Mouse (Mus musculus) kidney, postnatal 14 days (tissue): Measurements from ENCODE around the gene Gm49450.
A peak's percentile ranks its signal among the peaks of the same experiment; 100 is the strongest.
"Not testable (repeated sequence)": the region's sequence is repeated elsewhere in the genome, so short reads cannot be mapped to it uniquely, and the experiment has no call there.

Experiments used
- DNase-seq: peaks from one replicate; pipeline ENCODE4 v3.0.0; 2022; ENCODE audit warnings: mixed read lengths

The Gm49450 gene

DNA sequence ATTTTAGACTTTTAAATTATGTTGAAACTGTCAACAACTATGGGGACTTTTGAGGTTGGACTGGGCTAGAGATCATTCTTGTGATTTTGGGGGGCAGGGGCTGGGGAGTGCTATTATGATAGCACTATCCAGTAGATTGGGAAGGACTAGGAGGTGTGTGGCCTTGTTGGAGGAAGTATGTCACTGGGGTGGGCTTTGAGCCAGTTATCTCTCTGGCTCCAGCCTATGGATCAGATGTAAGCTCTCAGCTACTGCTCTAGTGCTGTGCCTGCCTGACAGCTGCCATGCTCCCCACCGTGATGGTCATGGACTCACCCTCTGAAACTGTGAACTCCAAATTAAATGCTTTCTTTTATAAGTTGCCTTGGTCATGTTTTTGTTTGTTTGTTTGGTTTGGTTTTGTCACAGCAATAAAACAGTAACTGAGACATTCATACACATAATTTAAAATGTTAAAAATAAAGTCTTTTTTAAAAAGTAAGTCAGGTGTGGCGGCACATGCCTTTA is 30.3 kb downstream of the Gm49450 start:
- no peak for DNase-seq

DNA sequence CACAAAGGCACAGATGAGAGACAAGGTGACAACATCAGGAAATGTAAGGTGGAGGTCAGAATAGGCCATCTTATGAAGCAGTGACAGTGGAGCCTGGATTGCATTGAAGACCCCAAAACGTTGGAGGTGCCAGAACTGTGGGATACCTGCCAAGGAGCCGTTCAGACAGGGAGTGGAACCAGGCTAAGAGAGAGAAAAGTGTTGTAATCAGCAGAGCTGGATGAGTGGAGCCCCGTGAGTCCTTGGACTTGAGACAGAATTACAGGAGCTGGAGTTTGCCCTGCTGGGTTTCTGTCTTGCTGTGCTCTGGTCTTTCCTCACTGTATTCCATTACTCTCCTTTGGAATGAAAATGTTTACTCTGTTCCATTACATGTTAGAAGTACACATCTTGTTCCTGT is 30.8 kb downstream of the Gm49450 start:
- peak; percentile 61 for DNase-seq

DNA sequence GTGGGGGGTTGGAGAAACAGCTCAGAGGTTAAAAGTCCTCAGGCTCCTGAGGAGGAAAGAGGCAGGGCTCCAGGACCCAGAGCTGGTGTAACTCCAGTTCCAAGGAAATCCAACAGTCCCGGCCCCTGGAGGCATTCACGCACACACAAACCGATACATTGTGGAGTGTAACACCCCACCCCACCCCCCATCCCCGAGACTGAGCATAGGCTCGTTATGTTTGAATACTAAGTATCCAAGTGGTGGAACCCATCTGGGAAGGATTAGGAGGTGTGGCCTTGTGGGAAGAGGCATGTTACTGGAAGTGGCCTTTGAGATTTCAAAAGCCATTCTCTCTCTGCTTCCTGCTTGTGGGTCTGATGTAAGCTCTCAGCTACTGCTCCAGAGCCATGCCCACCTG is 31.8 kb downstream of the Gm49450 start:
- no peak for DNase-seq

DNA sequence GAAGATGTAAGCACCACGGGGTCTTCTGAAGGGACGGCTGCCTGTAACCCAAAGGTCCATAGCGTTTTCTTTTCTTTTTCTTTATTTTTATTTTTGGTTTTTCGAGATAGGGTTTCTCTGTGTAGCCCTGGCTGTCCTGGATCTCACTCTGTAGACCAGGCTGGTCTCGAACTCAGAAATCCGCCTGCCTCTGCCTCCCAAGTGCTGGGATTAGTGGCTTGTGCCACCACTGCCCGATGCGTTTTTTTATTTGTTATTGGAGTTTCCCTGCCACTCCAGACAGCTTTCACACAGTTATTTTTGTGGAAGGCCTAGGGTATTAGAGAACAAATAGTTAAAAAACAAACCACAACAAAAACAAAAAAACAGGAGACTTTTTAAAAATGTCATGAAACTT is 34.9 kb downstream of the Gm49450 start:
- DNase-seq, result not testable (repeated sequence)

DNA sequence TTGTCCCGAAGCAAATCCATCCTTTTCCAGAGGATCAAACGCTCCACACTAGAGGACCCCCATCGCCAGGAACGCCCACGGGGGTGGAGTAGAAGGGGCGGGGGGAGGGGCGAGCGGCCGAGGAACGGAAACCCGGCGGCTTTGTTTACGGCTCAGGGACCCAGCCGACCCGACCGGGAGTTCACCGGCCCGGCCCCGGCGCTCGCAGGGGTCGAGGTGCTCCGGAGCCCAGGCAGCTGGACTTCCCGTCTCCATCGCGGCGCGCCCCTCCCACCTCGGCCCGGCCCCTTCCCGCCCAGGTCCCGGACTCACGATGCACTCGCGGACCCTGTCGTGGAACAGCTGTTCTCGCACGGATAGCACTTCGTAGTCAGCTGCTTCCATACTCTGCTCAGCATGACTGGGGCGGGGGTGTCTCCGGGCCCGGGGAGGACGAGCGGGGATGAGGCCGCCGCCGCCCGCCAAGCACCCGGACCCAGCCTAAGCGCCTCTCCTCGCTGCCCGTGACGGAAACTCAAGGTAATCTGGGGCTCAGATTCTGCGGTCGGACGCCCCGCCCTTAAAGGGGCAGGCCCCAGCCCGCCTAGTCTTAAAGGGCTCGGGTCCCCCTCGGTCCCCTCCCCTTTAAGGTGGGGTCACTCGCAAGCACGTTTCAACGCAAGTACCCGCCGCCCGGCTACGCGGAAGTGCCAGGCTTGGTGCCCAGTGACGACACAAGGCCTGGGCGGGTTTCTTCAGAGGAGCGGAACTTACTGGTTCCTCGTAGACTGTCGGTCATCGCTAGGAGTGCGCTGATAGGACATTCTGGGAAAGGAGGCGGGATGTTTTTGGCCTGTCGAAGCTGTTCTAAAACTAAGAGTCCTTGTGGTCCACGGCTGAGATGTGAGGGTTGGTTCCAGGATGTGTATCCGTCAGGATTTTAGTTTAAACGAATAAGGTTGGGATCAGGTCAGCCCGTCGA is 35.5 kb downstream of the Gm49450 start, which contains the start of gene Lmbr1l:
TSS of gene Lmbr1l (minus strand) at position 694 of the 961 bp plus-strand sequence.
- DNase-seq, result peak; percentile 100

DNA sequence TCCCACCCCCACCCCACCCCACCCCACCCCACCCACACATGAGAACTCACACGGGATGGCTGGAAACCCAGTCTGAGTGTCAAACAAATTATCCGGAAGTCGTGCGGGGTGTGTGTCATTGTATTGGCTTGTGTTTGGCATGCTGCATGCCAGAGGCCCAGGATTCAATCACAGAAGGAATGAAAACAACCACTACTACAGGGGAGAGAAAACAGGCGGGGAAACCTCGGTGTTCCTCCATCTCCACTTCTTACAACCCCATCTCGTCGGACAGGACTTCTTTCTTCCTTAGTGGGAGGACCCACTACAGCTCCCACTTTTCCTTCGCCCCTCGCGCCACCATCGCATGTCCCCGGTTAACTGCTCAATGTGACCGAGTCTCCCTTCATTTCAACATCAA is 36.3 kb downstream of the Gm49450 start:
- DNase-seq, result no peak

DNA sequence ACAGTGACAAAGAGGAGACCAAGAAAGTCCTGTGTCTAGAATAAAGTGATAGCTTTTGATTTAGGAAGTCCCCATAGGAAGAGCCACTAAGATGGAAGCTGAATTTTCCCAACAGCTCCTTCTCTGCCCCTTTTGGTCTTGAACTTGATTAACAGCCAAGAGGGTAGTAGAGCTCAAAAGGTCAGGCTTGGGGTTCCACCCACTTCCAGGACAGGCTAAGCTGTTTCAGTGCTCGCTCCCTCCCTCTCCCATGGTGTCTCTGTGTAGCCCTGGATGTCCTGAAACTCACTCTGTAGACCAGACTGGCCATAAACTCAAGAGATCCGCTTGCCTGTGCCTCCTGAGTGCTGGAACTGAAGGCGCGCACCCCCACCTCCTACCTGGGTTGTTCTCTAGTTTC is 37.3 kb downstream of the Gm49450 start:
- no peak for DNase-seq

DNA sequence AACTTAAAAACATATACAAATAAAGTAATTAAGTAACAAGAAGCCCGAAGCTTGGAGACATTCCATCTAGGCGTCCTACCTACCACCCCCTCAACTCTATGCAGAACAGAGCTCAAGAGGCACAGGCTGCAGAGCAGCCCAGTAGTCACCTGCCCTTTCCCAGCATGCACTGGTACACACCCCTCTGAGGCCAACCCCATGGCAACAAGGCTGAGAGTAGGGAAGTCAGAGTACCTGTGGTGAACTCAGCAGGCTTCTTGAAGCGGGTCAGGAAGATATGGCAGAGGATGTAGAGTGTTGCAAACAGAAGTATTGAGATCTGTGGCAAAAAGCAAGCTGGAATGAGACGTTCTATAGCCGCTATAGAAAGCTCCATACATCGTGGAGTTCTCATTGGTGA is 38.4 kb downstream of the Gm49450 start:
- no peak for DNase-seq

DNA sequence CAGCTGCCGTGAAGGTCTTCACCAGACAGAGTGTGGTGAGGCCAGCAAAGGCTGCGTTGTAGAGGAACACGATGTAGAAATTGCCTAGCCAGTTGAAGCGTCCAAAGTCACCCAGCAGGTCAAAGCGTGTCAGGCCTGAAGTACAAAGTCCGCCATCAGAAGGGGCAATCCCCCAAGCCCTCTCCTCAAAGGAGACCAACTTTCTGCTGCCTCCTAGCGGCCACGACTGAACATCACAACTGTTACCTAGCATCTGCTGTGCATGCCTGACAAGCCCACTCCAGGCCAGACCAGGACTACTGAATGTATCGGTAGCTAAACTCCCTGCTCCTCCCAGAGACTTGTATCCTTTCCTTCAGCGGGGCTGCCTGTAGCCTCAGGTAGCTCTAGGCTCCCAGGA is 48.7 kb downstream of the Gm49450 start:
- no peak for DNase-seq

DNA sequence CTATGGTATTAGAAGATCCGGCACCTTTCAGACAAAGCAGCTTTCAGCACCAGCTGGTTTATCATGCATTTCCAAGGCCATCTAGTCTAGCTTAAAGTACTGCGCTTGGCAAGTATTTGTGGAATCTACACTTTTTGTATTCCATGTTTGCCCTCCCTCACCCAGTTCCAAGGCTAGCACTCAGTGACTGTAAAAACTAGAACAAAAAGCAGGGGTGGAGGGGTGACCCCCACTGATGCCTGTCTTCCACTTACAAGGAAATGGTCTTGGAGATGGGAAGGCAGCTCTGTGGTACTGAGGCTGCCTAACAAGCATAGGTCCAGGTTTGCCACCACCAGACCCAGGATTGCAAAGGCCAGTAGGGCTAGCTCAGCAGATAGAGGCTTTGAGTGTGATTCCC is 50.8 kb downstream of the Gm49450 start:
- no peak for DNase-seq

DNA sequence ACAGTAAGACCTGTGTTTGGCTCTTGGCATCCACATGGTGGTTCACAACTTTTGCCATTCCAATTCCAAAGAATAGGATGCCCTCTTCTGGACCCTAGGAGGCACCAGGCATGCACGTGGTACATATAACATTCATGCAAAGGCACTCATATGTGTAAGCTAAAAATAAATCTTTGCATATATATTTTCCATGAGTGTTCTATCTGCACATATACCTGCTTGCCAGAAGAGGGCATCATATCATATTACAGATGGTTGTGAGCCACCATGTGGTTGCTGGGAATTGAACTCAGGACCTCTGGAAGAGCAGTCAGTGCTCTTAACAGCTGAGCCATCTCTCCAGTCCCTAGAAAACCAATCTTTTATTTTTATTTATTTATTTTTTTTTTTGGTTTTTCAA is 51.8 kb downstream of the Gm49450 start:
- DNase-seq, result no peak

DNA sequence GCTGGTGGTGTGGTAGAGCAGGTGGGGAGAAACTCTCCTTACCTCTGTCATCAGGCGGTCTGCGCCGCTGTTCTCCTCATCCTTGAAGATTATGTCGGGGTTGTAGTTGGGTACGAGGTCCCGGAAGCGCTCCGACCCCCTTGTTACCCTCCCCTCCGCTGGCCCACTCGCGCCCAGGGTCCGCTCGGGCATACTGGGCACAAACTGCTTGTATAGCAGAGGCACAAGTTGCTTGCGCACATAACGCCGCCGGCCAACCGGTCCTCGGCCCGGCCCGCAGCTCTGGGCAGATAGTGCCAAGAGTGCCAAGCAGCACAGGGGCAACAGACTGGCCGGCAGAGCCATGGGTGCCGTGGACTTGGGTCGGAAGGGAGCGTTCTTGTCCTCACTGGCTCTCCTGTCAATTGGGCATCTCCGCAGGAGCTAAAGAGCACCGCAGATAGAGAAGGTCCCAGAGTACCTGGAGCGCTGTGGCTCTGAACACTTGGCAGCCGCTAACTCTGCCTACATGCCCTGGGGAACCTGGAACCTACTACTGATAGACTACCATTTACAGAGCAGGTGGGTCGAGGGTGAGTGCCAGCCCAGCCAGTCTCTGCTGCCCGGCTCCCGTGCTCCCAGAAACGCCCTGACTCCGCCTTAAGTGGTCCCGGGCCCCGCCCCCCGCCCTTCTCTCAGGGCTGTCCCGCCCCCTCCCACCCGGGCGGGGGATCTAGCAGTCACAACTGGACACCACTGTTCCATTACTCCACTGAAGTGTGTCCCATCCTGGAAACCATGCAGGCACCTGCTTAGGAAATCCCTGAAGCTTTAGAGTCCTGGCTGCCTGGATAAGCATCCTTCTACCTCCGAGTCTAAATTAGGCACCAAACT is 55.2 kb downstream of the Gm49450 start, which contains the start of gene Dhh:
TSS of gene Dhh (minus strand) at position 613 of the 873 bp plus-strand sequence.
- DNase-seq, result peak; percentile 50

DNA sequence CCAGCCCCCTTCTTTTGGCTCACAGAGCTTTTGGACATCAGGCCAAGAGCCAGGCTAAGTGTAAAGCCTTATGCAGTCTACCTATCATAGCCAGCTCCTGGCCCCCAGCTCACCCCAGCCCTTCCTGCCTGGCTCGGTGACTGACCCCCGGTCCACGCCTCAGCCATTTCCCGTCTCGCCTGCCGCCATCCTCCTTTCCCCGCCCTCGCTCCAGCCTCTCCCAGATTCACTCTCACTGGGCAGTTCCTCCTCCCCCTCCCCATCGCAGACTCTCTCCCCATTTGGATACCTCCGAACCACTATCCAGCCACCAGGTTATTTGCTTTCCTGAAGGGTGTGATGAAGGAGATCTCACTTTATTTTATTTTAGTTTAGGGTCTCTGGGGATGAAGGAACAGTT is 55.9 kb downstream of the Gm49450 start:
- DNase-seq, result peak; percentile 54

DNA sequence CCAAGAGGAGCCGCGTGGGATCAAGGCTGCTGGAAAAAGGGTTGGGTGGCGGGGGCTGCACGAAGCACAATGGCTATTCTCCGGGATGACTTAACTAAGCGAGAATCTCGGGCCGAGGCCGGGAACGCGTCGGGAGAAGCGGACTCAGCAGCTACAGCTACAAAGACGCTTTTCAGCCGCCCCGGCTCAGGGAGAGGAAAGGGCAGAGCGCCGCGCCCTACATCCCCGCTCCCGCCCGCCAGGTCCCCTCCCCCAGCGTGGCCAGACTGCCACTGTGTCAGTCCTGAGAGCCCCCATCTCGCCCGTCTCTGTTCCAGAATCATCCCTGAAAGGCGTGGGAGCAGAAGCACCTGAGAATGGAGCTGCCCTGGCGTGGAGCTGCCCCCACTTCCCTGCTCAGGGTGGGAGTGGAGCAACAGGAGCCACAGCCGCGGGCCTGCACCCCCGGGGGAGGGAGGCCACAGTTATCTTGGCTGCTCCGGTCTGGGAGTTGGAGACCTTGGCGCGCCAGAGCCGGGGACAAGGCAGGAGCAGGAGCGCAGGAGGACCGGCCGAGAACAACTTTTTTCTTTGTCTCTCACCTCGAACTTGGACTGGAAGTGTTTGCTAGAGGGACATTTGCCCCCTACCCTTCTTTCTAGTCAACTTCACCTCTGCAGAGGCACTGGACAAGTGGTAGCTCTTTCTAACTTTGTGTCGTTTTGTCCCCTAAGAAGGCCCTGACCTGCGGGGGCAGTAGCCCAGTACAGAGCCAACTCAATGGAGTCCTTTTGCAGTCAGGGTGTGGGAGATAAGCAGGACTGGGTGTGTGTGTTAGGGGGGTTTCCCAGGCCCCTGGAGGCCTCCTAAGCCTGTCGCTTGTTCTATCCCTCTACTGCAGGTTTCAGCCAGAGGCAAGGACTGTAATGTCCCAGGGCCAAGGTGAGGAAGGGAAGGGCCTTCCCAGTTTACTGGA is 57.4 kb downstream of the Gm49450 start:
- DNase-seq, result peak; percentile 49

DNA sequence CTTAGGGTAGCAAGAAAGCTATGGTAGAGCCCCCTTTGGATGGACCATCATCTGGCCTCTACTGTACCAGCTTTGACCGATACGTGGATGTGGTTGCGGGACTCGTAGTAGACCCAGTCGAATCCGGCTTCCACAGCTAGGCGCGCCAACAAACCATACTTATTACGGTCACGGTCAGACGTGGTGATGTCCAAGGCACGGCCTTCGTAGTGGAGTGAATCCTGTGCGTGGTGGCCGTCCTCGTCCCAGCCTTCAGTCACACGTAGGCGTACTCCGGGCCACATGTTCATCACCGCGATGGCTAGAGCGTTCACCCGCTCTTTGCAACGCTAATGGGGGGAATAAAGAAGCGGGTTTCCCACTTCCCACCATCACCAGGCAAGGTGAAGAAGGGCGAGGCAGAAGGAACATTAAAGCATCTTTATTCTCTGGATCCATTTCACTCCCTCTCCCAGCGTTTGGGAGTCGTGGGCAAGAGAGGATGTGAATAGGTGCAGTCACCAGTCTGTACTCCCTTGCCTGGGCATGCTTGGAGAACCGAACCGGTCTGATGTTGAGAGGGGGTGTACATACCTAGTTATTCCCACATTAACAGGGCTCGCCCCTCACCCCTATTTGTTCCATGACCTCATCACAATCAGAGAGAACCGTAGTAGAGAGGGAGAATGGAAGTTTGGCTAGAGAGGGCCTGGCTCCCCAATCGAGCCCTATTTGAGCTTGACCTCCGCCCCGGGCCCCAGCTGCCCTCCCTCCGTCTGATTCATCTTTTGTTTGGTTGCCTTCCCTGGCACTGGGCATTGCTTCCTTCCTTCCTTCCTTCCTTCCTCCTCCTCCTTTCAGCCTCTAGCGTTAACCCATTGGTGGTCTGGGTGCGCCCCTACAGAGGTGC is 58.4 kb downstream of the Gm49450 start:
- DNase-seq, result no peak

DNA sequence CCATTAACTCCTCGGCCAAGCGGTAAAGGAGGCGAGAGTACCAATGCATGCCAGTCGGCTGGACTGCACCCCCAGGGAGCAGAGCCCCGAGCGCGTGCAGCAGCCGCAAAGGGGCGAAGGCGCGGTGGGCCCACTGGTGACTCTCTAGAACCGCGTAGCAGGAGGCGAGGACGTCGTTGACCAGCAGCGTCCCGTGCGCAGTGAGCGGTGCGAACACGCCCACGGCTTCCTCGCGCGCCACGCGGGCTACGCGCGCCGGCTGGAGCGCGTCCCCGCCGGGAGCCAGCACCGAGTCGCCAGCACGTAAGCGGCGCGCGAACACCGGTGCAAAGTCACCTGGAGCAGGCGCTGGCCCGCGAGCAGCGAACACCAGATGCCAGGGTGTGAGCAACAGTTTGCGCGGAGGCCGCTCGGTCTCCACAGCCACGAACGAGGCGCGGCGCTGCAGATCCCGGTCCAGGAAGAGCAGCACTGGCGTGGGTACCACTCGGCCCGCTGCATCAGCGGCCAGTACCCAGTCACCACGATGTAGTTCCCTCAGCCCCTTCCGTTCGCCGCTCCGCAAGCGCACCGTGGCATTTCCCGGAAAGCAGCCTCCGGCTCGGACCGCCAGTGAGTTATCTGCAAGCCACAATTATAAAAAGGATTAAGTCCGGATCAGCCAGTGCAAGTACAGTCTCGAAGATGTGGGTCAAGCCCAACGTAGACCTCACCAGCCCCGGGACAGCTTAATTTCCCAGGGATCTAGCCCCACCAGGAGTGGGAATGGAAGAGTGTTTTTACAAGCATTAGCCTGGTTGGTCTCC is 59.2 kb downstream of the Gm49450 start, which contains the start of gene Rhebl1:
TSS of gene Rhebl1 (minus strand) at position 601 of the 806 bp plus-strand sequence.
- peak; percentile 55 for DNase-seq

DNA sequence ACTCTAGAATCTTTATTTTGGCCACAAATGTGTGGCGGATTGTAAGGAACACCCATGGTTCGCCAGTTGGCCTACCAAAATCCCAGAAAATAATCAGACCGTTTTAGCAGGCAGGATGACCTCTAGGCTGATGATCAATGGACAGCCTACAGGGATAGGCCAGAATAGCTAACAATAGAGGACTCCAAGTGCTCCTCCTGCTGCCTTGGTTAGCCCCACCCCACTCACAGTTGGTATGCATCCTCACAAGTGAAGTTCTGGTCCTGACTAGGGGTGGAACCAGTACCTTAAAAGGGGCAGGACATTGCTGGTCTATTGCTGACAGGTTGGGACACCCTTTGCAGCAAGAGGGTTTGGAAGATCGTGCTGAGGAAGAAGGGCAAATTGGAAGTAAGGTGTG is 60.3 kb downstream of the Gm49450 start:
- no peak for DNase-seq

DNA sequence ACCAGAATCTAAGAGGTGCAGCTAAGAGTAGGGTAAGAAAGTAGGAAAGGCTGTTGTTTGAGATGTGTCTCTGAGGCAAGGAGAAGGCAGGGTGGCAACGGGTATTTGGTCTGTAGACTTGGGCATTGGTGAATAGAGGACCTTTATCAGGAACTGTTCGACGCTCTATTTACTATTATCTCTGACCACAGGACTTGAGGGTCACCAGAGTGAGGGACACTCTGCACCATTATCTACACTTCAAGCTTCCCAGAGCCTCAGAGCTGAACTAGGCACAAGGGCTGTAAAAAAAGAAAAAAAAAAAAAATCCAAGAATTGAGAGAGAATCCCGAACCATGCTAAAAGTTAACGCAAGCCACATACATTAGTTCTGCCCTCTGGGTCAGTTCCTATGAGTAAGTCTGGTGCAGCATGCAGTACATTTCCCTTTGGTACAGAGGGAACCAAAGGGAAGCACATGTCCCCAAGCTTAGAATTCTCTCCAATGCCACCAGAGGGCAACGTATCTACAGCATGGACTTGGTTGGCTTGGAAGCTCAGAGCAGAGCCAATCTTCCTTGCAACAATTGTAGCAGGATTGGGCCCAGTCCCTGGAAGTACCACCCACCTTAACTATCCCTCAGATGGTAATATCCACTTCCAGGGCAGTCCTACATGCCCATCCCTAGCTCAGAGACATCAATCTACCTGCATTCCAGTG is 61.3 kb downstream of the Gm49450 start:
- peak; percentile 85 for DNase-seq

DNA sequence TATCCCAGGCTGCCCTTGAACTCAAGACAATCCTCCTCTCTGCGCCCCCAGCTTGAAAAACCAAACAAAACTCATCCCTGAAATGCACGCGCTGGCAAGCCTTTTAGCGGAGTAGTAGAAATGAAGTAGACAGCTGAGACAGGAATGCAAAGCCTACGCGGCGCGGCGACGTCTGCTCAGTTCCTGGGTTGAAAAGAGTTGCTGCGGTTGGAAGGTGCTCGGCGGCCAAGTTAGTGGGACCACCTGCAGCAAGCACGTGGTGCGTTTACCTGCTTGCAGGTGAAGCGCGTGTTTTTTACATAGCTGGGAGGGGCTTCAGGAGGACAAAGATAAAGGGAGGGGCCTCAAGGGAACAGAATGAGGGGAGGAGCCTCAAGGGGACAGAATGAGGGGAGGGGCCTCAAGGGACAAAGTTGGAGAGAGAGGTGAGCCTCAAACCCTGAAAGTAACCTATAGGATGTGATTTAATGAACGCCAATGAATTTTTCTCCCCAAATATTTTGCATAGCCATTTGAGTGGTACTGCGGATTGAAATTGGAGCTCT is 62.1 kb downstream of the Gm49450 start:
- no peak for DNase-seq
